Mouse (Mus musculus) layer of hippocampus, adult 18-20 months (tissue): ENCODE measurements around the gene Nrp2. TPM values are rescaled to one million over a fixed set of nuclear protein-coding genes. Genes with fewer than 3 reads are reported as not detected.

ENCODE experiments used
- DNase-seq, 2 experiments: peaks; one replicate each; pipeline ENCODE4 v3.0.0; 2022; ENCODE audit warnings: low spot score in 2 of 2
- total RNA-seq, 2 experiments: library from RNA; stranded (reverse); gene quantifications; 2 replicates each; pipeline ENCODE4 v1.2.3; 2021

Gene Nrp2
- total RNA-seq, 2 experiments from 2014 or later: 54.1 to 56.3 TPM

DNA sequence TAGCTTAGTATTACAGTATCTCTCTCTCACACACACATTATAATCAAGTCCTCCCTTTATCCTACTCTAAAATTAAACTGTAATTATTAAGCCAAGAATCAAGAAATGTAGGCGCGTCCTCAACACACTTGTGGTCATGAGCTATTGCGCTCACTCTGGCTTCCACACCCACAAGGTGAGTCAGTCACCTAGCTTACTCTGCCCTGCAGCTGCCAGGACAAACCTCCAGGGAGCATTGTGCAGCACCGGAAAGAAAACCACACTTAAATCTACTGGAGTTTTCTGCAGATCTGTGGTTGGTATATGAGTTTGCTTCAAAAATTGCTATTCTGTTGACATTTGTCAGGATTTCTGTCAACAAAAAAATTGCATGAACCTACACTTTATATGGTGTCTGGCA lies 140.1 kb downstream of the Nrp2 start:
- DNase-seq: no peak

DNA sequence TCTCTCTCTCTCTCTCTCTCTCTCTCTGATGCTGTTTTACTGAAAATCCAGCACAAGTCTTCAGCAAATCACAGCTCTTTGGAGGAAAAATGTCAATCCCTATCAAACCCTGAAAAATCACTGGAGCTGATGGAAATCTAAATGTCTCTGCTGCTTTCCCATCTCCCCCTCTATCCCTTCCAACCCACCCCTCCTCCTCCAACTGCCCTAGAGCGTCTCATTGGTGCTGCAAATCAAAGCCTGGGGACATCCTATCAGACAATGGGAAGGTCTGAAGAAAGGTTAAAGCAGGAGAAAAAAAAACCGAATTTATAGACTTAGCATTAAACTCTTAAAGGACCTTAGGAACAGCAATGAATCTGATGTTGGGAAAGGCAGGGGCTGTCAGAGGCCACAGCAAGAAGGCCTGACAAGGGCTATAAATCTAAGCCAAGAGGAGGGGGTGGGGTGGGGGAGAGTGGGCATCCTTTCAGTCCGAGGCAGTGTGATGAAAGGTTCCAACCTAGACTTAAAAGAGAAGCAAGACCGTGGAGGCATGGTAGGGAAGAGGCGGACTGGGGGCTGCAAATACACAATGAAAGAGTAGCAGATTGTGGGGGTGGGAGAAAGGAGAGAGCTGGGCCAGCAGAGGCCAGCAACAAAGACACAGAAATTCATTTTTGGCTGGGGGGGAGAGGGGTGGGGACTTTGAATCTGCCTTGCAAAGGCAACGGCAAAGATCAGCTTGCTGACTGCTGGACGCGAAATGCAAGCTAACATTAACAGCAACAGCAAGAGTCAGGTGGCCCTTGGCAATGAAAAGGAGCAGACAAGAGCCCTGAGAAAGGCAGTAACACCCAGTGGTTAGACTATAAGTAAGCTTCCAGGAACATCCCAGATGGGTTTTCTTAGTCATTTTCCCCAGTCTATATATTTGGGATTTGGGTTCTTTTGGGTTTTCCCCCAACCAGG lies 148.2 kb downstream of the Nrp2 start:
- no peak for DNase-seq

DNA sequence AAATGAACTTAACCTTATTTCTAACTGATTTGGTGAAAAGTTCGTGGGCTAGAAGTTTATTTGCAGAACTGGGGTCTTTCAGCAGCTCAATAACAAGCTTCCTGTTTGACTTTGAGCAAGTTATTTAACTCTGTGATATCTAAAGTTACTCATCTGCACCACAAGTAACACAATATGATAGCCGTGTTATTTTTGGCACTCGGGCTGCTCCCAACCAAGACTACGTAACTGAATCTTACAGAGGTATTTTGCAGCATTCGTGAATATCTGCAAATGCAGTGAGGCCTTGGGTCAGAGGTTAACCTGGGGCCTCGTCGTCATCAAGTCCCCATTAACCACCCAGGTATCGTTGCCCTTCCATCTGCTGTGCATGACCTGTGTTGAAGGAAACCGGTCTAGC lies 150.3 kb downstream of the Nrp2 start:
- DNase-seq: no peak

DNA sequence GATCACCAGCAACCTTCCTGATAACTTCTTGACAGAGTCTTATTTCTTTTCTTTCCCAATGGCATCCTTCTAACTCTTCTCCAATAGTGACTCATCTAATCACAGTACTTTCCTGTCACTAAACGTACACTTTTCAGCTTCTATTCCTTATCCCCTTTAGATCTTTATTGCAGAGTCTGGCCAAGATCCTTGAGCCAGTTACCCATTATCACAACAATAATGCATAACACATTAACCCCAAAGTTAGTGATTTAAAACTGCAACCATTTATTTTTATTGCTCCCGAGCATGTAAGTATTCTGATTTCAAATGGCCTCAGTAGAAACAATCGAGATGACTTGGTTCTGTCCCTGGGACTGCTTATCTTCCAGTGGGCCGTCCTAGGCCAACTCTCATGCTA lies 150.9 kb downstream of the Nrp2 start:
- no peak for DNase-seq

DNA sequence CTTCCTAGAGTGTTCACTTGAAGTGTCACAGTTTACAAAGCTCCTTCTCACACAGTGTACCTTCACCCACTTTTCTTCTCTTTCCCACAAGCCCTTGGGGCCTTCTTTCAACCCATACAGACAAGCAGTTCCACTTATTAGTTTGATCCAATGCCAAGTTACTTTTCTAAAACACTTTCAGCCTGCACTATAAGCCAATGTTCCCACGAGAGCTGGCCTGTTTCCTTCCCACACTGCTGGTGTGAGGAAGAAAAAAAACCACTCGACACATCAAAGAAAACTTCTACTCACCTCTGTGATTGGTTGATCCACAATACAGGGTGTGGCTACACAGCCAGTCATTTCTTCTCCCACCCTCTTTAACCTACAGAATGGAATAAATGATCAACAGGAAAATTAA lies 156.0 kb downstream of the Nrp2 start:
- no peak for DNase-seq

DNA sequence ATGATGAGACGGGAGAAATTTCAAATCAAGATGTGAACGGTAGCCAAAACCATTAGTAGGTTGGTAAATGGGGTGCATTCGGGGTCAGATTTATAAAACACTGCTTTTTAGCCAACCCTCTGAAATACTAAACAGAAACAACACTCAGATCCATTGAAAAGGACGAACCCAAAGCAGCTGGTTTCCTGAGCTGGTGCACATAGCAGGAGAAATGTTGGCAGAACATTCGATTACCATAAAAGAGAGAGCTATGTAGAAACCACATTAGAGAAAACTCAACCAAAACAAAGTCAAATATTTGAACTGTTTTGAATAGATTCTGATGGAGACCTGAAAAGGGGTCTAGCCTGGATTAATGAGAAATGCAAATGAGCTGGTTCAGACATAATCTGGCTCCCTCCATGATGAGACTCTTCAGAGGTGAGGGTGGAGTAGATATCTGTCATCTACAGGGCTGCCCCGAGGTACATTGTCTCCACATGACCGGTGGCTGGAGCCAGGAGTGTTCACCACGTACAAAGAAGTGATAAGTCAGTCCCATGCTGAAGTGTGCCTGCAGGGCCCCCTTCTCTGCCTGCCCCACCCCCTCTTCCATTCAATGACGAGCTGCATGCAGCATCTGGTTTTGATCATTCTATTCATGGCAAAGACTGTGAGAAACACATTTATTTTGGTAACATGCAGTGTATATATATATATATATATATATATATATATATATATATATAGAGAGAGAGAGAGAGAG lies 156.6 kb downstream of the Nrp2 start:
- DNase-seq: no peak

DNA sequence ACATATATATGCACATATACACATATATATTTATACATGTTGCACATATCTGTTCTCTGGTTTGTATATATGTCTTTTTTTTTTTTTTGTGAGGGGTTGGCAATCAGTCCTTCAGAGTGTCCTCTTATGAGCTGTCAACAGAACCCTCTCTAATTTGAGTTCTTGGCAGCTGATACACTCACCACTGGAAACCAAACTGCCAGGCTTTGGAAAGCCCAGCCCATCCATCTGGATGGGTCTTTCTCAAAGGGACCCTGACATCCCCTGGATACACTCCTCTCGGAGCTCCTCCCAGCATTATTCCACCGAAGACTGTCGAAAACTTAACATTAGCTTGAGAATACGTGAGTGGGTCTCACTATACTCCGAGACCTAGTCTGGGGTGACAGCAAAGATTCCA lies 157.2 kb downstream of the Nrp2 start:
- no peak for DNase-seq

DNA sequence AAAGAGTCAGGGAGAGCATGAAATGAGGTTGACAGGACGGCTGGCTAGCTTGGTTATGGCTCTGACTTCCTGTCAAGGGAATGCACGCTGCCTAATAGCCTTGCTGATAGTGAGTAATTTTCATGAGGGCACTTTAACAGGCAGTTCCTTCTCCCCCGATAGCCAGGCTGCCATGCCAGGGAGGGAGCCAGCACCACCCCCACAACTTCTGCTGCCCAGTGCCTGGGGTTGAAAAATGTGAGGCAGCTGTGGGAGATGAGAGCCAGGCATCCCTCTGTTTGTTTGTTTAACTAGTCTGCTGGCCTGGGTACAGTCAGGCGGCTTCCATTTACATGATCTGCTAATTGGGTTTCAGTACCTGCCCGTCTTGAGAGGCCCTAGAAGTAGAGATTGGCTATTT lies 157.7 kb downstream of the Nrp2 start:
- peak; percentile 36 to 48 for DNase-seq
